16 mouse cellular contexts compared by ENCODE assay signal in genomic region chr13:47112924-47113323, GRCm38 (mm10). TPM values are rescaled to one million over a fixed set of nuclear protein-coding genes. Genes with fewer than 3 reads are reported as not detected.
A peak's percentile ranks its signal among the peaks of the same experiment; 100 is the strongest.
DNase-seq lines count a peak whose midpoint lies in the region; ATAC-seq and TF ChIP-seq lines count a peak whose summit lies in the region.
"Had no signal": no experiment of that assay in that cellular context is flagged by ENCODE, and none has a peak within 500 bp of the region (broad histone marks: within the 10 kb centered on the region; RNA-seq: fewer than 3 reads in every experiment).

No protein-coding gene starts in this region.

- no peak for DNase-seq in heart, postnatal 10 days
- DNase-seq in MEL (ENCODE audit: low read depth, low spot score), result peak; percentile 92
- peak; percentile 59 for DNase-seq in liver, postnatal 0 days
- DNase-seq in natural killer cell, adult 2 months (ENCODE audit: low spot score in 2 of 2), result no peak
- no peak for DNase-seq in adrenal gland, adult 2 months
- DNase-seq: cerebellum, postnatal 36 days; kidney, adult 2 months; midbrain, embryonic 14.5 days; retina, postnatal 1 day had no signal

- H3K27me3 ChIP-seq in heart, embryonic 16.5 days (ENCODE audit: control insufficient read depth, insufficient read depth, low read length), result no peaks in the 10 kb centered on the region
- H3K27me3 ChIP-seq in MEL (ENCODE audit: control insufficient read depth in 1 of 2, insufficient read depth in 2 of 2, low read length in 2 of 2), result no peaks in the 10 kb centered on the region
- no peaks in the 10 kb centered on the region for H3K27me3 ChIP-seq in liver, postnatal 0 days (ENCODE audit: insufficient read depth, low read length)
- no peaks in the 10 kb centered on the region; the same call in 1 of the 2 replicates for H3K27me3 ChIP-seq in kidney, embryonic 16.5 days (ENCODE audit: insufficient read depth, low read length)
- H3K27me3 ChIP-seq: limb, embryonic 15.5 days; neural tube, embryonic 13.5 days had no signal

- no peaks in the 10 kb centered on the region for H3K9me3 ChIP-seq in heart, embryonic 16.5 days (replicated peaks; ENCODE audit: control insufficient read depth, low read length)
- H3K9me3 ChIP-seq in MEL (replicated peaks; ENCODE audit: insufficient read depth, low read length), result no peaks in the 10 kb centered on the region
- H3K9me3 ChIP-seq in liver, postnatal 0 days (ENCODE audit: low read length), result no peaks in the 10 kb centered on the region
- no peaks in the 10 kb centered on the region for H3K9me3 ChIP-seq in kidney, embryonic 16.5 days (ENCODE audit: low read length)
- H3K9me3 ChIP-seq: limb, embryonic 15.5 days; neural tube, embryonic 13.5 days had no signal

- H3K4me3 ChIP-seq in heart, embryonic 16.5 days (ENCODE audit: low read length), result no peak overlapping the region
- no peak overlapping the region for H3K4me3 ChIP-seq in MEL (ENCODE audit: control insufficient read depth in 1 of 2, insufficient read depth in 1 of 2, low read depth in 2 of 2, low read length in 2 of 2)
- H3K4me3 ChIP-seq in liver, postnatal 0 days (ENCODE audit: low read depth, low read length), result no peak overlapping the region
- no peak overlapping the region for H3K4me3 ChIP-seq in kidney, embryonic 16.5 days (ENCODE audit: low read length)
- H3K4me3 ChIP-seq: left cerebral cortex, adult 2 months; limb, embryonic 15.5 days; neural tube, embryonic 13.5 days had no signal

- H3K9ac ChIP-seq in heart, embryonic 16.5 days (ENCODE audit: low read length), result no peak overlapping the region
- no peak overlapping the region for H3K9ac ChIP-seq in MEL (ENCODE audit: control insufficient read depth, low read depth, low read length, poor library complexity, severe bottlenecking)
- H3K9ac ChIP-seq in liver, postnatal 0 days (replicated peaks), result no peak overlapping the region; the same call in 1 of the 2 replicates
- no peak overlapping the region for H3K9ac ChIP-seq in kidney, embryonic 16.5 days (replicated peaks; ENCODE audit: low read length)
- H3K9ac ChIP-seq: limb, embryonic 15.5 days; neural tube, embryonic 13.5 days had no signal

- intact Hi-C loops in heart, postnatal 10 days (cut with DNase I), result no loop called here

- TF ChIP-seq CTCF in MEL (IDR thresholded peaks at IDR 0.05 in 2 of 3, conservative IDR thresholded peaks at IDR 0.05 in 1 of 3; ENCODE audit: control insufficient read depth in 1 of 3, insufficient read depth in 1 of 3, low read depth in 2 of 3, low read length in 3 of 3, poor library complexity in 1 of 3, severe bottlenecking in 1 of 3), result no peak; a peak in 1 of 6 replicates
- TF ChIP-seq CTCF in liver, postnatal 0 days (IDR thresholded peaks at IDR 0.05; ENCODE audit: low read depth), result peak; percentile 26; the same call in 1 of the 2 replicates

- no peak; the same call in 1 of the 2 replicates for TF ChIP-seq RAD21 in MEL (IDR thresholded peaks at IDR 0.05; ENCODE audit: low read depth, low read length)

- peak overlapping the region; percentile 18; the same call in 1 of the 2 replicates for H3K4me2 ChIP-seq in heart, embryonic 16.5 days (ENCODE audit: low read depth, low read length)
- H3K4me2 ChIP-seq in liver, postnatal 0 days (ENCODE audit: low read depth, low read length), result peak overlapping the region; percentile 57
- no peak overlapping the region for H3K4me2 ChIP-seq in kidney, embryonic 16.5 days (replicated peaks; ENCODE audit: low read depth, low read length)
- H3K4me2 ChIP-seq: limb, embryonic 15.5 days; neural tube, embryonic 13.5 days had no signal

- H3K79me2 ChIP-seq in MEL (ENCODE audit: control insufficient read depth, insufficient read depth, low read length, poor library complexity), result no peaks in the 10 kb centered on the region

- 0 out of 2 replicates have a peak, but pooled peaks have one; percentile 28 for ATAC-seq in heart, embryonic 16.5 days (replicated peaks; ENCODE audit: extremely low read depth, insufficient read depth, low FRiP score)
- peak; percentile 87 for ATAC-seq in erythroblast, adult 5-6 weeks (replicated peaks; ENCODE audit: low FRiP score, poor library complexity, severe bottlenecking)
- peak; percentile 86 for ATAC-seq in liver, postnatal 0 days
- no peak for ATAC-seq in kidney, embryonic 16.5 days (ENCODE audit: low FRiP score, low TSS enrichment)
- ATAC-seq: activated CD4-positive, CD25-positive, alpha-beta regulatory T cell, adult 4 months had no signal

- H3K36me3 ChIP-seq in heart, embryonic 16.5 days (ENCODE audit: control insufficient read depth, insufficient read depth), result no peaks in the 10 kb centered on the region
- peaks cover 0 to 38% of the 10 kb centered on the region in 2 experiments; a peak in 2 of 4 replicates for H3K36me3 ChIP-seq in MEL (ENCODE audit: control insufficient read depth in 1 of 2, insufficient read depth in 2 of 2, low read length in 2 of 2)
- H3K36me3 ChIP-seq in liver, postnatal 0 days (replicated peaks; ENCODE audit: insufficient read depth, low read length), result no peaks in the 10 kb centered on the region
- no peaks in the 10 kb centered on the region for H3K36me3 ChIP-seq in kidney, embryonic 16.5 days (ENCODE audit: insufficient read depth, low read length)
- H3K36me3 ChIP-seq: limb, embryonic 15.5 days; neural tube, embryonic 13.5 days had no signal

- H3K27ac ChIP-seq in heart, embryonic 16.5 days (ENCODE audit: low read length), result peak overlapping the region; percentile 67
- peak overlapping the region; percentile 11; the same call in 1 of the 2 replicates for H3K27ac ChIP-seq in MEL (ENCODE audit: control insufficient read depth, low read depth, low read length)
- peak overlapping the region; percentile 73 for H3K27ac ChIP-seq in liver, postnatal 0 days (ENCODE audit: low read depth)
- H3K27ac ChIP-seq in kidney, embryonic 16.5 days (ENCODE audit: low read length), result no peak overlapping the region
- H3K27ac ChIP-seq: left cerebral cortex, adult 2 months; limb, embryonic 15.5 days; neural tube, embryonic 13.5 days had no signal

- TF ChIP-seq POLR2A in MEL (IDR thresholded peaks at IDR 0.05; ENCODE audit: control insufficient read depth in 1 of 2, insufficient read depth in 1 of 2, low read depth in 1 of 2, low read length in 2 of 2, poor library complexity in 1 of 2), result no peak

- peak; percentile 65 to 67 for TF ChIP-seq EP300 in MEL (IDR thresholded peaks at IDR 0.05; ENCODE audit: low read depth in 1 of 2, low read length in 2 of 2)
- peak; percentile 78 for TF ChIP-seq EP300 in liver, postnatal 0 days (IDR thresholded peaks at IDR 0.05; ENCODE audit: low read depth)

- WGBS in heart, embryonic 16.5 days, result 29% methylated on average over 3 of the region's 3 CpGs
- WGBS in liver, postnatal 0 days (ENCODE audit: insufficient replicate concordance), result 38% methylated on average over 3 of the region's 3 CpGs
- 71% methylated on average over 3 of the region's 3 CpGs for whole genome bisulfite sequencing in kidney, embryonic 16.5 days

- H3K4me1 ChIP-seq in heart, embryonic 16.5 days (ENCODE audit: control insufficient read depth, insufficient read depth, low read length), result peaks cover 34% of the 10 kb centered on the region
- peaks cover 25 to 36% of the 10 kb centered on the region in 2 experiments for H3K4me1 ChIP-seq in MEL (ENCODE audit: control insufficient read depth in 1 of 2, insufficient read depth in 2 of 2, low read length in 2 of 2)
- peaks cover 36% of the 10 kb centered on the region for H3K4me1 ChIP-seq in liver, postnatal 0 days (ENCODE audit: insufficient read depth)
- no peaks in the 10 kb centered on the region for H3K4me1 ChIP-seq in kidney, embryonic 16.5 days (ENCODE audit: insufficient read depth, low read length)
- H3K4me1 ChIP-seq: limb, embryonic 15.5 days; neural tube, embryonic 13.5 days had no signal

TF ChIP-seq in MEL, 35 proteins besides CTCF, POLR2A, EP300 and RAD21 (continues in another document):
- TF ChIP-seq MAX (IDR thresholded peaks at IDR 0.05; ENCODE audit: low read length) (0 out of 2 replicates have a peak, but pooled peaks have one; percentile 24), NELFE (IDR thresholded peaks at IDR 0.05; ENCODE audit: low read depth, low read length) (no peak), CHD2 (IDR thresholded peaks at IDR 0.05; ENCODE audit: low read length) (no peak), E2F4 (IDR thresholded peaks at IDR 0.05; ENCODE audit: borderline replicate concordance, low read depth, low read length) (no peak), JUND (IDR thresholded peaks at IDR 0.05; ENCODE audit: low read depth, low read length) (no peak; the same call in 1 of the 2 replicates), USF1 (IDR thresholded peaks at IDR 0.05; ENCODE audit: low read depth, low read length) (no peak), SIN3A (IDR thresholded peaks at IDR 0.05; ENCODE audit: low read length) (no peak), SMC3 (IDR thresholded peaks at IDR 0.05; ENCODE audit: low read depth, low read length) (0 out of 2 replicates have a peak, but pooled peaks have one; percentile 8), MXI1 (IDR thresholded peaks at IDR 0.05; ENCODE audit: low read depth, low read length) (peak; percentile 36; the same call in 1 of the 2 replicates)

RNA-seq across cellular contexts. Expression of gene Dek, which starts 6.9 kb away (rescaled TPM):
- 129 and 131 TPM in 2 replicates for polyA plus RNA-seq in heart, embryonic 16.5 days (2015; fragmentation: Nextera tagmentation; extraction: Ambion mirVana)
- 10 to 100 TPM; 57.4 to 59.4 TPM for total RNA-seq in heart, postnatal 10 days (2021)
- 97.9 and 99.7 TPM in 2 replicates for total RNA-seq in MEL (2012; rRNA removed)
- polyA plus RNA-seq in MEL (2012; ENCODE audit: insufficient read depth in 1 of 2, insufficient read length in 2 of 2, low read depth in 1 of 2, low replicate concordance in 2 of 2, missing spikeins in 1 of 2), result 1,000 to 10,000 TPM in 1 of 2 experiments, 100 to 1,000 TPM in 1; 207 to 5,191 TPM
- total RNA-seq in erythroblast, adult 5-6 weeks (2015; ENCODE audit: low replicate concordance), result 233 and 276 TPM in 2 replicates
- total RNA-seq in erythroblast, adult 5-6 weeks (2017; ENCODE audit: low replicate concordance), result 413 and 451 TPM in 2 replicates
- polyA plus RNA-seq in liver, postnatal 0 days (2015; fragmentation: Nextera tagmentation; extraction: Ambion mirVana), result 285 and 302 TPM in 2 replicates
- 10 to 100 TPM; 54.3 to 60.7 TPM for total RNA-seq in adrenal gland, adult 2 months (2021)
- polyA plus RNA-seq in adrenal gland, adult 2 months (2012; rRNA removed), result 60.4 and 61.6 TPM in 2 replicates
- polyA plus RNA-seq in kidney, embryonic 16.5 days (2015; fragmentation: Nextera tagmentation; extraction: Ambion mirVana), result 218 and 234 TPM in 2 replicates

RNA-seq across cellular contexts. Expression of gene Rnf144b, which starts 9.5 kb away (rescaled TPM):
- 1.5 and 1.6 TPM in 2 replicates for polyA plus RNA-seq in heart, embryonic 16.5 days (2015; fragmentation: Nextera tagmentation; extraction: Ambion mirVana)
- 10 to 100 TPM; 15.3 to 23.4 TPM for total RNA-seq in heart, postnatal 10 days (2021)
- not detected in 2 replicates for total RNA-seq in MEL (2012; rRNA removed)
- not detected for polyA plus RNA-seq in MEL (2012; ENCODE audit: insufficient read depth in 1 of 2, insufficient read length in 2 of 2, low read depth in 1 of 2, low replicate concordance in 2 of 2, missing spikeins in 1 of 2)
- total RNA-seq in erythroblast, adult 5-6 weeks (2015; ENCODE audit: low replicate concordance), result 2.5 and 6.7 TPM in 2 replicates
- total RNA-seq in erythroblast, adult 5-6 weeks (2017; ENCODE audit: low replicate concordance), result 3.1 and 4.9 TPM in 2 replicates
- polyA plus RNA-seq in liver, postnatal 0 days (2015; fragmentation: Nextera tagmentation; extraction: Ambion mirVana), result 4.3 and 6.3 TPM in 2 replicates
- 1 to 10 TPM; 2.8 to 5.3 TPM for total RNA-seq in adrenal gland, adult 2 months (2021)
- 2.2 and 3.1 TPM in 2 replicates for polyA plus RNA-seq in adrenal gland, adult 2 months (2012; rRNA removed)
- 0.89 and 1.0 TPM in 2 replicates for polyA plus RNA-seq in kidney, embryonic 16.5 days (2015; fragmentation: Nextera tagmentation; extraction: Ambion mirVana)

Comparison
In these comparisons a context has a peak if more than half of its experiments do, and no peak if none do; other contexts are left out.
1. DNase-seq: peak in MEL (single experiment) and liver, postnatal 0 days (single experiment); none in heart, postnatal 10 days (0 of 2), natural killer cell, adult 2 months (0 of 2) and adrenal gland, adult 2 months (single experiment).